Mouse (Mus musculus): ENCODE measurements at regions not wholly inside any gene's neighbourhood (a gene's known extent, or its start where the extent isn't known, plus 50 kb on each side); places are given as distances from the start of the nearest gene placed in this dataset.

- Histone ChIP-seq H3K4me1 (ENCODE audit: control insufficient read depth, insufficient read depth, low read length) (no peaks in the 10 kb centered on the region), H3K27me3 (replicated peaks; ENCODE audit: control insufficient read depth, insufficient read depth, low read length) (no peaks in the 10 kb centered on the region), H3K4me3 (ENCODE audit: low read length) (no peak overlapping the region), H3K36me3 (ENCODE audit: control insufficient read depth, insufficient read depth, low read length) (no peaks in the 10 kb centered on the region), H3K9me3 (ENCODE audit: control insufficient read depth, low read length) (no peaks in the 10 kb centered on the region), H3K27ac (ENCODE audit: low read length) (no peak overlapping the region), H3K4me2 (ENCODE audit: low read depth, low read length) (no peak overlapping the region), H3K9ac (ENCODE audit: low read depth, low read length) (no peak overlapping the region)
- no peak for ATAC-seq
- 87% methylated on average over 3 of the region's 3 CpGs for WGBS
These were observed 113.0 kb upstream of the Hdac4 start for GRCm38 (mm10) chr1:92308537-92308936.

DNA sequence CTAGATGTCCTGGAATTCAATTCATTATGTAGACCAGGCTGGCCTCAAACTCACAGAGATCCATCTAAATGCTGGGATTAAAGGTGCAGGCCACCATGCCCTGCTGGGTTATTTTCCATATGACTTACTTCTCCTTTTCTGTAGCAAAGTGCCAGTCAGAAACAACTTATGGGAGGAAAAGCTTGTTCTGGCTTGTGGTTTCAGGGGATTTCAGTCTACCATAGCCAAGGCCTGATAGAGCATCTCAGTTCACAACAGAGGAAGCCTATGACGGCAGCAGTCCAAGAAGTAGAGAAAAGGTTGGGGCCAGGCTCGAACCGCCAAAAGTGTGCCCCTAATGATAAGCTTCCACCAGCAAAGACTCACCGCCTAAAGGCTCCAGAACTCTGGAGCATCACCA, 110.5 kb upstream of the Hdac4 start:
- WGBS: 80% methylated on average over 4 of the region's 4 CpGs
- Histone ChIP-seq H3K4me2 (ENCODE audit: low read depth, low read length) (no peak overlapping the region), H3K36me3 (ENCODE audit: control insufficient read depth, insufficient read depth, low read length) (no peaks in the 10 kb centered on the region), H3K4me3 (ENCODE audit: low read length) (no peak overlapping the region), H3K9me3 (ENCODE audit: control insufficient read depth, low read length) (no peaks in the 10 kb centered on the region), H3K4me1 (ENCODE audit: control insufficient read depth, insufficient read depth, low read length) (no peaks in the 10 kb centered on the region), H3K27me3 (replicated peaks; ENCODE audit: control insufficient read depth, insufficient read depth, low read length) (no peaks in the 10 kb centered on the region), H3K9ac (ENCODE audit: low read depth, low read length) (no peak overlapping the region), H3K27ac (ENCODE audit: low read length) (no peak overlapping the region)
- ATAC-seq: no peak

GRCm38 (mm10) chr1:92299041-92299440, 103.5 kb upstream of the Hdac4 start:
- no peaks in the 10 kb centered on the region for H3K36me3 ChIP-seq (ENCODE audit: control insufficient read depth, insufficient read depth, low read length)
- WGBS: 79% methylated on average over 7 of the region's 7 CpGs
- no peaks in the 10 kb centered on the region for H3K9me3 ChIP-seq (ENCODE audit: control insufficient read depth, low read length)
- no peaks in the 10 kb centered on the region for H3K27me3 ChIP-seq (replicated peaks; ENCODE audit: control insufficient read depth, insufficient read depth, low read length)
- ATAC-seq: no peak
- no peaks in the 10 kb centered on the region for H3K4me1 ChIP-seq (ENCODE audit: control insufficient read depth, insufficient read depth, low read length)
- H3K9ac ChIP-seq (ENCODE audit: low read depth, low read length): no peak overlapping the region
- no peak overlapping the region for H3K27ac ChIP-seq (ENCODE audit: low read length)
- no peak overlapping the region for H3K4me2 ChIP-seq (ENCODE audit: low read depth, low read length)
- no peak overlapping the region for H3K4me3 ChIP-seq (ENCODE audit: low read length)

GRCm38 (mm10) chr1:92292681-92293380, 97.3 kb upstream of the Hdac4 start:
- no peak overlapping the region for H3K9ac ChIP-seq (ENCODE audit: low read depth, low read length)
- H3K4me3 ChIP-seq (ENCODE audit: low read length): no peak overlapping the region
- no peak overlapping the region for H3K4me2 ChIP-seq (ENCODE audit: low read depth, low read length)
- H3K27me3 ChIP-seq (replicated peaks; ENCODE audit: control insufficient read depth, insufficient read depth, low read length): no peaks in the 10 kb centered on the region
- H3K4me1 ChIP-seq (ENCODE audit: control insufficient read depth, insufficient read depth, low read length): no peaks in the 10 kb centered on the region
- ATAC-seq: no peak
- no peaks in the 10 kb centered on the region for H3K9me3 ChIP-seq (ENCODE audit: control insufficient read depth, low read length)
- no peaks in the 10 kb centered on the region for H3K36me3 ChIP-seq (ENCODE audit: control insufficient read depth, insufficient read depth, low read length)
- WGBS: 83% methylated on average over 7 of the region's 7 CpGs
- H3K27ac ChIP-seq (ENCODE audit: low read length): no peak overlapping the region

- H3K27me3 ChIP-seq (replicated peaks; ENCODE audit: control insufficient read depth, insufficient read depth, low read length): no peaks in the 10 kb centered on the region
- ATAC-seq: no peak
- H3K9me3 ChIP-seq (ENCODE audit: control insufficient read depth, low read length): no peaks in the 10 kb centered on the region
- no peak overlapping the region for H3K4me2 ChIP-seq (ENCODE audit: low read depth, low read length)
- no peak overlapping the region for H3K4me3 ChIP-seq (ENCODE audit: low read length)
- WGBS: 93% methylated on average over 1 of the region's 1 CpGs
- H3K27ac ChIP-seq (ENCODE audit: low read length): no peak overlapping the region
- H3K4me1 ChIP-seq (ENCODE audit: control insufficient read depth, insufficient read depth, low read length): no peaks in the 10 kb centered on the region
- no peak overlapping the region for H3K9ac ChIP-seq (ENCODE audit: low read depth, low read length)
- no peaks in the 10 kb centered on the region for H3K36me3 ChIP-seq (ENCODE audit: control insufficient read depth, insufficient read depth, low read length)
These were observed 91.5 kb upstream of the Hdac4 start for GRCm38 (mm10) chr1:92286966-92287342.

GRCm38 (mm10) chr1:92286013-92286965, 90.8 kb upstream of the Hdac4 start:
- peak overlapping the region; percentile 1; the same call in 1 of the 2 replicates for H3K4me2 ChIP-seq (ENCODE audit: low read depth, low read length)
- 36% methylated on average over 21 of the region's 21 CpGs for WGBS

DNA sequence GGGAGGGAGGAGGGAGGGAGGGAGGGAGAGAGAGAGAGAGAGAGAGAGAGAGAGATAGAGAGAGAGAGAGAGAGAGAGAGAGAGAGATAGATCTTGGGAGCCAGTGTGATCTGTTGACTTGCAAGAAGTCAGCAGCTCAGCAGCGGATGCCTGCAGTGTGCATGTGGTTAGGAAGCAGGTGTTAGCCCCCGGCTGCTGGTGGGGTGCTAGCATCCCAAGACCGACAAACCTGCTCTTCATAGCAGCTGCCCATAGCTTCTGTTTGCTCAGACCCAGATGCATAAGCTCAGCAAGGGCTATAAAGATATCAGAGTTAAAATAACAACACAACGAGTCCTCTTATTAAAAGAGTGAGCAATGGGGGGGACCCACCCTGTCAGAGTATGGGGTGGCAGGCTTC, 88.7 kb upstream of the Hdac4 start:
- Histone ChIP-seq H3K4me2 (ENCODE audit: low read depth, low read length) (no peak overlapping the region), H3K9ac (ENCODE audit: low read depth, low read length) (no peak overlapping the region), H3K36me3 (ENCODE audit: control insufficient read depth, insufficient read depth, low read length) (no peaks in the 10 kb centered on the region), H3K9me3 (ENCODE audit: control insufficient read depth, low read length) (no peaks in the 10 kb centered on the region), H3K27me3 (replicated peaks; ENCODE audit: control insufficient read depth, insufficient read depth, low read length) (no peaks in the 10 kb centered on the region), H3K4me1 (ENCODE audit: control insufficient read depth, insufficient read depth, low read length) (no peaks in the 10 kb centered on the region), H3K4me3 (ENCODE audit: low read length) (no peak overlapping the region), H3K27ac (ENCODE audit: low read length) (no peak overlapping the region)
- ATAC-seq: no peak
- WGBS: 39% methylated on average over 4 of the region's 4 CpGs

More at GRCm38 (mm10) chr1:92286013-92286965, 90.8 kb upstream of the Hdac4 start:
- H3K36me3 ChIP-seq (ENCODE audit: control insufficient read depth, insufficient read depth, low read length): no peaks in the 10 kb centered on the region
- H3K9ac ChIP-seq (ENCODE audit: low read depth, low read length): no peak overlapping the region
- no peak overlapping the region for H3K4me3 ChIP-seq (ENCODE audit: low read length)
- peak; percentile 48; the same call in 1 of the 2 replicates for ATAC-seq
- H3K27ac ChIP-seq (ENCODE audit: low read length): no peak overlapping the region
- no peaks in the 10 kb centered on the region for H3K9me3 ChIP-seq (ENCODE audit: control insufficient read depth, low read length)
- no peaks in the 10 kb centered on the region for H3K27me3 ChIP-seq (replicated peaks; ENCODE audit: control insufficient read depth, insufficient read depth, low read length)
- no peaks in the 10 kb centered on the region for H3K4me1 ChIP-seq (ENCODE audit: control insufficient read depth, insufficient read depth, low read length)

DNA sequence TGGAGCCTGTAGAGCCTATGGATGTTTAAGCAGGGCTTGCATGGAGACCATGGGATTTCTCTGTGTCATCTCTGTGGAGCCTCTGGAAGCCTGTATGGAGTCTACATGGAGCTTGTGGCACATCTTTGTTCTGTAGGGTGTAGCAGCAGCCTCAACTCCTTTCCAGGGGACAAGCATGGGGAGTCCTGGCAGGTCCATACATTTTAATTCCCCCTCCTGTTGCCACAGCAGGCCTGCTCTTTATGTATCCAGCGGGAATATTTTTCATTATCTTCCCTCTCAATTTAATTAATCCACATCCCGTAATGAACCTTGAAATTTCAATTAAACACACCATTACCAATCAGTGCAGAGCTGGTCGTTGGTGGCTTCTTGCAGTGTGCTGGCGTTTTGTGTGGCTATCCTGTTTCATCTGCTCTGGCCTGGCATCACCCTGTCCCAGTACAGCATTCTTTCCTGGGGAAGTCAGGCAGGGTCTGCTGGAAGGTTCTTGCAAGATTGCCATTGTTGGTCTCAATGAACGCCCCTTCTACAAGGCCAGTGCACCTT, 81.8 kb upstream of the Hdac4 start:
- no peak overlapping the region for H3K27ac ChIP-seq (ENCODE audit: low read length)
- H3K9ac ChIP-seq (ENCODE audit: low read depth, low read length): no peak overlapping the region
- ATAC-seq: no peak
- no peaks in the 10 kb centered on the region for H3K36me3 ChIP-seq (ENCODE audit: control insufficient read depth, insufficient read depth, low read length)
- H3K4me2 ChIP-seq (ENCODE audit: low read depth, low read length): no peak overlapping the region
- H3K9me3 ChIP-seq (ENCODE audit: control insufficient read depth, low read length): no peaks in the 10 kb centered on the region
- no peak overlapping the region for H3K4me3 ChIP-seq (ENCODE audit: low read length)
- no peaks in the 10 kb centered on the region for H3K27me3 ChIP-seq (replicated peaks; ENCODE audit: control insufficient read depth, insufficient read depth, low read length)
- H3K4me1 ChIP-seq (ENCODE audit: control insufficient read depth, insufficient read depth, low read length): no peaks in the 10 kb centered on the region
- WGBS: 80% methylated on average over 5 of the region's 5 CpGs

GRCm38 (mm10) chr1:92275388-92275787, 79.9 kb upstream of the Hdac4 start:
- Histone ChIP-seq H3K4me1 (ENCODE audit: control insufficient read depth, insufficient read depth, low read length) (no peaks in the 10 kb centered on the region), H3K4me3 (ENCODE audit: low read length) (no peak overlapping the region), H3K36me3 (ENCODE audit: control insufficient read depth, insufficient read depth, low read length) (no peaks in the 10 kb centered on the region), H3K27ac (ENCODE audit: low read length) (no peak overlapping the region), H3K9me3 (ENCODE audit: control insufficient read depth, low read length) (no peaks in the 10 kb centered on the region), H3K27me3 (replicated peaks; ENCODE audit: control insufficient read depth, insufficient read depth, low read length) (no peaks in the 10 kb centered on the region), H3K4me2 (ENCODE audit: low read depth, low read length) (no peak overlapping the region), H3K9ac (ENCODE audit: low read depth, low read length) (no peak overlapping the region)
- WGBS: 67% methylated on average over 1 of the region's 1 CpGs
- no peak for ATAC-seq
